Mouse (Mus musculus): ENCODE results near the gene Gp1bb.

The Gp1bb gene

DNA sequence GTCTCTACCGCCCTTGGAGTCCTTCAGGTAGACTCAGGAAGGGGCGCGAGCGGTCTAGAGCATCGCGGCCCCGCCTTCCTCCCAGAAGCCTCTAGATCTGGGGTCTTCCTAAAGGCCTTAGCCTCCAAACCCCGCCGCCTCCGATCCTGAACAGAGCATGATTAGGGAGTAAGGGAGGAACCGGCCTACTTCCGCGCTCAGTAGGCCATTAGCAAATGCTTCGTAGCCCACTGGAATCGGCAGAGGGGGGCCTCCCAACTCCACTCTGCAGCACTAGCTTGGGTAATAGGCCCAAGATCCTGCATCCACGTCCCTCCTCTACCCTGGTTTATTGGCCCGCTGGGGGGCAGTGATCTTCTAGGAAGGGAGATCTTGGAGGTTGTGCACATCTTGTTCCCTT lies at the start of gene Gp1bb:
Gp1bb (minus strand) TSS at position 385 of the 400 bp plus-strand sequence.
- DNase-seq, result no peak

DNA sequence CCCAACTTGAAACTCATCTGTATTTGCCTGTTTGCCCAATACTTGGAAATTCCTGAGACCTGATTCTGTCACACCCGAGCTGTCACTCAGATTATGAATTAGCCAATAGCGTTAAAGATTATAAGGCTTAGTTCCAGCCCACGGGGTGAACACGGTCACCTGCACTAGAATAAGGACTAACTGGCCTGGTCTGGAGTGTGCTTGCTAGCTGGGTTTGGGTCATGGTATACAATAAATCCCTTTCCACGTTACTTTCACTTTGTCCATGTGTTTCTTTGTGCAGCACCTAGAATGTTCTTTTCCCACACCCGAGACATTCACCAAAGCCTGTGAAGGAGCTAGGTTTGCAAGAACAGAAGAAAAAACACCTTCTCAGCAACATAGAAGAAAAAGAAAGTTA lies 47.7 kb upstream of the Gp1bb start:
- no peak for DNase-seq

DNA sequence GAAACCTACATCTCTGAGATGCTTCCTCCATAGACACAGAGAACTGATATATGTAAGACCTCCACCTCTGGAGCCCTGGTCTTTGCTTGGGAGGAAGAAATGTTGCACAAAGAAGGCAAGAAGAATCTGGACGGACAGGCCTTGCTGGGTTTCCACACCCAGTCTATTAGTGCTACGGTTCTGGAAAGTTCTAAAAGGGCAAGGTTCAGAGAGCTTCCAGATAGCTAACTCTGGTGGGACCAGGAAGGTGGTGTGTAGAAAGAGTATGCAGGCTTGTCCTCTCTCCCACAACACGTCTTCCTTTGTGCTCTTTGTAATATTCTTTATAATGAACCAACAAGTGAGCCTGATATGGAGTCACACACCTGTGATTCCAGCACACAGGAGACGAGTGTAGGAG lies 36.4 kb upstream of the Gp1bb start:
- no peak for DNase-seq

DNA sequence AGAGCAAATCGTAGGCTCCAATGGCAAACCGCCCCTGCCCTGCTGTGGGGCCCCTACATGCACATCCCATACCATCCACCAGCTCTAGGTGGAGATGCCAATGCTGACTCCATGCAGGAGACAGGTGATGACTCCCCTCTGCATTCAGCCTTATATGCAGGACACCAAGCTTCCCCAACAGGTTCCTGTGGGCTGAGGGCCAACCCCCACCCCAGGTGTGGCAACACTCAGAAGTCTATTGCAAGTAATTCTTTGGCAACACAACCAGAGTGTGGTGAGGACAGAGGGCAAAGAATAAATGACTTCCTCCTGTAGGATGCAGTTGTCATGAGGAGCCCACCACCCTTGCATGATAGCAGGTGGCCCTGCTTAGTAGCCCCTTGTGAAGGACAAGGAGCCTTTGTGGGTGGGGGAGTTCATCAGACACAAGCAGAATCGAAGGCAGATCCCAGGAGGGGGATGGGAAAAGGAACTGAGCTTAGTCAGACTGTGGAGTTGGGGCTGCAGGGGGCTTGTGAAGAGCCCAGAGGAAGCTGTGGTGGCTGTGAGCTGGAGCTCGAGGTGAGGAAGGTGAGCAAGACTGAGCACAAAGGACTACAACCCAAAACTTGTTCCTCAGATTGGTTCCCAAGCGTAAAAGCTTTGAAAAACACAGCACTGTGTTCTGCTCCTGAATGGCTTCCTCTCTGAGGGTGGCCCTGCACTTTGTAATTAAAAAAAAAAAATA lies 33.3 kb upstream of the Gp1bb start:
- DNase-seq, result no peak

DNA sequence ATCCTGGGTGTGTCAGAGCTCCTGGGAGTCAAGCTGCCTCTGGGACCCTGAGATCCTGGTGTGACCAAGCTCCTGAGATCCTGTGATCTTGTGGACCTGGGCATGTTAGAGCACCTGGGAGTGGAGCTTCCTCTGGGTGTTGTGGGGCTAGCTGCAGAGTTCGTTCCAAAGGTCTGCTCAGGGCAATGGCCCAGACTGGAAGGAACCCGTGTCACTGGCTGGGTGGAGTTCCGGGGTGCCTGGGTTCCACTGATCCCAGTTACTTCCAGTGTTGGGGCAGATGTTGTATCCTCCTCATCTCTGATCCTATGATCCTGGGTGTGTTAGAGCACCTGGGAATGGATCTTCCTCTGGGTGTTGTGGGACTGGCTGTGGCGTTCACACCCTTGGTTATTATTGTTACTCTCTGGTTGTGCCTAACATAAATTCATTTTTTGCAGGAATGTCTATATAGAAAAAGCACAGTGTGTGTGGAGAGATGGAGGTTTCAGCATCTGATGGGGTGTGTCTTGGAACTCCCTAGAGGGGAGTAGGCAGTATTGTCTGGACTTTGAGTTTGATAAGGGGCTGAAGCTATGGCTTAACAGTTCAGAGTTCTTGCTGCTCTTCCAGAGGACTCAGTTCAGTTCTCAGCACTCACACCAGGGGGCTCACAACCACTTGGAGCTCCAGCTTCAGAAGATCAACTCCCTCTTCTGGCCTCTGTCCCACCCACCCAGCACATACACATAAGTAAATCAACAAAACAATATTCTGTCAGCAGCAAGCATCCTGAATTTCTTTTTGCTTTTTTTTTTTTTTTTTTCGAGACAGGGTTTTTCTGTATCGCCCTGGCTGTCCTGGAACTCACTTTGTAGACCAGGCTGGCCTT lies 31.3 kb upstream of the Gp1bb start:
- DNase-seq, result no peak

DNA sequence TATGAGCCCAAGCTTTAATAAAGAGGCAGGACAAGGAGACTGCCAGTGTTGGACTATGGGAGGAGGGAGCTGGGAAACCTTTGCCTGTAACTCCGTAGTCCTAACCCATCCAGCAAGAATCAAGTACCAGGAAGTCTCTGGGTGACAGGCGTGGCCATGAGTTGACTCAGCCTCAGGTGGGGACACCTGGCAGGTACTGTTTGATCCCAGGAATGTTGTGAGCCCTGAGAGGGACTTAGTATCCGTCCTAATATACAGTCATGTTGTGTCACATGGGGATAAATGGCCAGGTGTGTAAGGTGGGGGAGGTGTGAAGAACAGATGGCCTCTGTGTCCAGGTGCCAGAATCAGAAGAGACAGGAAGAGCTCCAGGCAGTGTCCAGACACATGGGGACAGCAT lies 26.9 kb upstream of the Gp1bb start:
- DNase-seq, result no peak

DNA sequence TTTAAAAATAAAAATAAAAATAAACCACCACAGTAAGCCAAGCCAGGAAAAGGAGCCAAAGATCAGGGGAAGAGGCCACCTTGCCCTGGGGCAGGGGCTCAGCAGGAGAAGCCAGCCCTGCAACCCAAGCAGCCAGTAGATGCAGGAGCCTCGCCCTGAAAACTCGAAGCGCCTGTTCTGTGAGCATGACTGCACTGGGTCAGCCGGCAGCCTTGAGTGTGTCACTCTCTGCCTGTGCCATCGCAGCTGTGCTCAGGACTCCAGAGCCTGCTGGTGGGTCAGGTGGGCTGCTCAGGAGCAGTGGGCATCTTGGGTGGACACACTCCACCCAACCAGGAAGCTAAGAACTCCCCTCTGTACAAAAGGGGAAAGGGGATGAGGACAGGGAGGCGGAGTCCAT lies 23.1 kb upstream of the Gp1bb start:
- no peak for DNase-seq

DNA sequence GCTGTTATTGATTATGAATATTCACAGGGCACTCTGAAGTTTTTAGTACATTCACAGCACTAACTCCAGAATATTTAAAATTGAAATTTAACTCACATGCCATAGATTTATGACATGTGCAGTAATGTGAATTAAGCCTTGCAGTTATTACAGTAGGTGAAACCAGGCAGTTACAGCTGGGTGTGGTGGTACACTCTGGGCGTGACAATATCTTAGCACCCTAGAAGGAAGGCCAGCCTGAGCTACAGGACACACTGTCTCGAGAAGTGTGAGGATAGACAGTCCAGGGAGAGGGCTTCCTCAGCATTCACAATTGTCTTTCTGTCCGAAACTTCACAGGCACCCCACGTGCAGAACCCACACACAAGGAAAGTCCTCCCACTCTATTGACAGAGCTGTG lies 22.3 kb upstream of the Gp1bb start:
- DNase-seq, result no peak

DNA sequence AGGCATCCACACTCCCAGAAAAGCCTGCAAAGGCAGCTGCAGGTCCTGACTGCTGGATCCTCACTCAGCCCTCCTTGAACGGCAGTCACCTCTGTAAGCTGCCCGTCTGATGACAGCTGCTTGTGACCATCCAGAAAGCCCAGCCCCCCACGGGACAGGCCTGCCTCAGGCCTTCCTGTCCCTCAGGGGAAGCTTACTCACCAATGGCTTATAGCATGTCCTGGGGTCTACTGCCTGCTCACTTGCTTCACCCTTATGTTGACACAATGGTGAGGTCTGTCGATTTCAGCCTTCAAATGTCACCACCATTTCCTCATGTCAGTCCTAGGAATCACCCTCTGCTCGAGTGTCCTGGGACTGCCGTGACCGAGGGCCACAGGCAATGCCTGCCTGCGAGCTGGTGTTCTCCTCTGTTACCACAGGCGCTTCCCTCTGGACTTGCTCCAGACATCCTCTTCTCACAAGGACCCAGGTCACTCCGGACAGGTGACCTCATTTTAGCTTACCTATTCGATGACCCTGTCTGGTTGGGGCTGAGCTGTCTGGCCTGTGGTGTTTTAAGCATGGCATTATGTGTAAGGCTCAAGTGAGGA lies 21.3 kb upstream of the Gp1bb start:
- no peak for DNase-seq

DNA sequence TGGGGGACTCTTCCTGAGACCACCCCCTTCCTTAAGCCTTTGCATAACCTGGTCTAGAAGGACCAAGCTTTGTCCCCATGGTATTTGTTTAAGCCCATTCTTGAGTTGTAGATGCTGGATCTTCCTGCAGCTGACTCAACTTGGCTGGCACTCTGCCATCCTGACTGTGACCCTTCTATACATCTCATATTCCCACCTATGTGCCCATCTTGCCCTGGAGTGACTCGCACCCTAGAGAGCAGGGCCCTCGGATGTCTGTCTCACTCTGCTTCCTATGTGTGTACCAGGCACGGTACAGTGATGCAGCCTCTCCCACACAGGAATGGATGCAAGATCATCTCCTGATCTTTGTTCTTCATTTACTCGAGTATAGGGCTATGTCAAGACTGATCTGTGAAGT lies 20.7 kb upstream of the Gp1bb start:
- DNase-seq, result no peak

DNA sequence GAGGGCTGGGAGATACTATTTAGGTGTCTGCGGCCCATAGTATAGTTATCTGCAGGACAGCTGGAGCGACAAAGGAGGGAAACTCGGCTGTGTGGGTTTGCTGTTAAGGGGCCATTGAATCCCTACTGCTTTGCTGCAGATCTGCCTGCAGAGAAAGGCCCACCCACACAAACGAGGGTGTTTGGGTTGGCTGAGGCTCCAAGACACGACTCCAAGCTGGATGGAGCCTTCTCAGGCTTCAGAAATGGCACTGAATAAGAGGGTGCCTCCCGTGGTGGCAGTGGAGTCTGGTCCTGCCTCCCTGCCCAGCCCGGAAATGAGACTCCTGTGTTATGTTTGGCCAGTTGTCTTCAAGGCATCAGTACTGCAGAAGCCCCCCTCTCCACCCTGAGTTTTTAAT lies 20.1 kb upstream of the Gp1bb start:
- DNase-seq, result no peak

DNA sequence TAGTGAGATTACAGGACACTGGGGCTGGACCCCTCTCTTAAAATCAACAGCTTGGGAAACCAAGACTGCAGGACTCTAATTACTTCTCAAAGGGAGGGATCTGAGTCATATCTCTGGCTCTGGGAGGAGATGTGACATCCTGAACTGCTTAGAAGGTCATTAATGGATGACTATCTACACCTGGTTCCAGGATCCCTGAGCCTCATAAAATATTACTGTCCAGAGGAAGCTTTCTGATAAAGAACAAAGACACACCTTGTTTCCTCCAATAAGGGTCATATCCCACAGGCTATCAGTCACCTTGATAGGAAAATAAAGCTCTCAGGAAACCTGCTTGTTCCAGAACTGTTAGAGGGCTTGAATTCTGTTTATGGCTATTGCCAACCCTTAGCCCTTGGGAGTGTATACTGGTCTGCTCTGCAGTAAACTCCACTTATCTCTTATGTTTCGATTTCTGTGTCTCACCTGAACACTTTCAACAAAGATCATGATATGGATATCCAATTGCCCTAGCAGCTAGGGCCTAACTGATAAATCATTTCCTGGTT lies 17.3 kb upstream of the Gp1bb start:
- DNase-seq, result no peak

DNA sequence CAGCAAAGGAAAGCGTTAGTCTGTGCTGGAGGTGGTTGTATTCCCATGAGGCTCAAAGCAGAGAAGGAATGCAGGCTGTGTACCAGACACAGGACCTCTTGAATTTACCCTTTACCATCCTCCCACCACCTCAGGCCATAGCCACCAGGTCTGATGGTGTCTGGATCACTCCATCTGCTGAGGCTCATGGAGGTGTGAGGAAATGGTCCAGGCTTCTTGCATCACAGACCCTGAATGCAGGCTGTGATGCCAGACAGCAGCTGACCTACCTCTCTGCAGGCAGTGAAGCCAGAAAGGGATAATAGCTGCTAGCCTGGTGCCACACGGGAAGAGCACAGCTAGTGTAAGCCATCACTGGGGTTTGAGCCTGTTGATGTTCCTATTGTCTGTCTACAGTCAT lies 16.2 kb upstream of the Gp1bb start:
- DNase-seq, result no peak

DNA sequence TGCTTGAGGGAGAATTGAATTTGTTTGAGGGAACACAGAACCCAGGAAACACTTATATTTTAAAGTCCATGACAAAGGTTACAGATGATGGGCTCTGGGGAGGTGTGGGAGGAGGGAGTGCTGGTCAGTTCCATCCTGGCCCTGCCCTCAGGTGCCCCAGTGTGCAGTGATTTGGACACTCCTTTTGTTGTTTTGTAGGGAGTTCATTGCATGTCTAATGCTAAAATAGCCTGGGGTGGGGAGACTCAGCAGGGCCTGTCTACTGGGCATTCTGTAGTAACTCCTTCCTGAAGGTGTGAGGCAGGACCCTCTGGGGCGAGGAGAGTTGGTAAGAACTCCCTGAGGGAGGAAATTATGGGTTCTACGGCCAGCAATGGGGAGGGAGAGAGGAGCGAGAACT lies 14.6 kb upstream of the Gp1bb start:
- DNase-seq, result no peak

DNA sequence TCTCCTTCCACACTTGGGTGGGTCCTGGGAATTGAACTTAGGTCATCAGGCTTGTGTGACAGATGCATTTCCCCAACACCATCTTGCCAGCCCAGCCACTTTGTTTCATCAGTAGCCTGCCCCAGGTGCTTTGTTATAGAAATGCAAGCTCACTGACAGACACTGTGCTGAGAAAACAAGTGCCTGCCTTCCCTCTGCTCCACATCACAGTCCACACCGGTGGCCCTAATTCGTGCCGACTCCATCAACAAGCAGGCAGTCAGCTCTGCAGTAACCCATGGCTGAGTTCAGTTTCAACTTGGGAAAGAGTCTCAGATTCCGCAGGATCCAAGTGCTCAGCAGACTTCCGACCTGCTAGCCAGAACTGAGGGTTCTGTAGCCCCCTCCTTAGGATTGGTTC lies 14.2 kb upstream of the Gp1bb start:
- DNase-seq, result no peak

DNA sequence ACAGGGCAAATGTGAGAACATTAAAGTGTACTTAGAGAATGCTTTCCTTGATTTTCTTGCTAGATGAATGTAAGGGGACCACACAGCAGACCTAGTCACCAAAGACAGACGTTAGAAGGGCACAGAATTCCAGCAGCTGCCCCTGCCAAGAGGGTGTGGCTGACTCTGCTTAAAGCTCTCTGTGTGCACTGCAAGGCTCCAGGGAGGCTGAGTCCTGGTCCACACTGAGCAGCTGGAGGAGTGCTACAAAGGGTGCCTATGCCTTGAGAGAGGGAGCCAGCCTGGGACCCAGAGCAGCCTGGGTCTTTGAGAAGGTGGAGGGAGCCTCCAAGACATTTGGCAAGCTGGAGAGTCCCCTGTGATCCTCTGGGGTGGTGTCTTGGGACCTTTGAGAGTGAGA lies 11.1 kb upstream of the Gp1bb start:
- no peak for DNase-seq

DNA sequence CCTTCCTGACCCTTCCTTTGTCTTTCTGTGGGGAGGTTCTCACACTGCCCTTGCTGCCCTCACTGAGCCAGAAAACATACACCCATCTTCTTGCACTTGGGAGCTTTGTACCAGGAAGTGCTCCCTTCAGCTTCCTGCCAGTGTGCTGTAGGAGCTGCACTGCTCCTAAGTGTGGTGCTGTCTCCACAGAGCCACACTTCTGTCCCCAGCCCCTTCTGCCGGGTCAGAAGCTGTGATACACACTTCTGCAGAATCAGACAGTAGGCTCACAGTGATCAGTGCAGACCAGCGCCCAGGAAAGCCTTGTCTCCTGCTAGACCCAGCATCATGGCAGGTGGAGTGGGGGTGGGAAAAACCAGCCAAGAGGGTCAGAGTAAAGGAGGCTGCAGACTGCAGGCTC lies 10.6 kb upstream of the Gp1bb start:
- DNase-seq, result no peak

DNA sequence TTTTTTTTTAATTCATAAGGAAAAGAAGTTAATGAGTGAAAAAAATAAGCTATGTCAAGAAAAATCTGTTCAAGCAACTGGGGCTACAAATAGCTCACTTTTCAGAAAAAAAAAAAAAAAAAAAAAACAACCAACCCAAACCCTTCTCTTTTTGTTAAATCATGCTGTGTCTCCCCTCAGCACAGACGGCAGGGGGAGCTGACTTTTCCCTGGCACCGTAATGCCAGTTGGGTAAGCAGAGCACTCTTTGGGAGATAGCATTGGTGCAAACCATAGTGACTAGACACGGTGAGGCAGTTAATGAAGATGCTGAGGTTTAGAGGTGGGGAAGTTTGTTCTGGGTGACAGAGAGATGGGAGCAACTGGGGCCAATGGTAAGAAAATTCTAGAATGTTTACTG lies 9.9 kb upstream of the Gp1bb start:
- DNase-seq, result no peak

DNA sequence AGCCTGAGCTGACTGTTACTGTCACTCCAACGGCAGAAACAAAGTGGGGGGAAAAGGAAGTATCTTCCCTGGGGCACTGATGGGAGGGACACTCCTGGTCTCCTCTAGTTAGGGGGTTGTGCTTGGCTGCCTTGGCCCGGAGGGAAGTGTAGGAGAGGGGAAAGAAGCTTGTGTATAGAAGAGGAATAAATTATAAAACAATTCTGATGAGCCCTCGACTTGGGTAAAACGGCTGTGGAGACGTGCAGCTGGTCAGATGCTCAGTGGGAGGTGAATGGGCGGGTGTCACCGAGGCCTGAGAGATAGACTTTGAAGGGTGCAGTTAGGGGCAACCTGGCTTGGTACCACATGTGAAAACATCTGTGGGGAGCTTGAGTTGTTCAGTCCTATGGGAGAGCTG lies 8.9 kb upstream of the Gp1bb start:
- DNase-seq, result no peak

DNA sequence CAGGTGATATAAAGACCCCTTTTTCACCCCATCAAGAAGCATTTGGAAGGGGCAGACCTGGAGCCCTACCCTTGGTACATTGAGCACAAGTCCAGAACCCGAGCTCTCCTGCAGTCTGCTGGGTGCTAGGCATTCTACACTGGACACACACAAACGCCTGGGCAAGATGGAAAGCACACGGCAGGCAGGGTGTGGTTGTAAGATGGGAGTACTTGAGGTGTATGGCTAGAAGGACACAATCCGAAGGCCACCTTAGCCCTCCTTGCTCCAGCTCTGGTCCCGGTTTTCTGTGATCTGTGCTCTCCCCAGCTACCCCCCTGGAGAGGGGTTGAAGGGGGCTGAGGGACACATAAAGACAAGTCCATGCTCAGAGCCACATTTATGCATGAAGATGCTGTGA lies 8.1 kb upstream of the Gp1bb start:
- no peak for DNase-seq

DNA sequence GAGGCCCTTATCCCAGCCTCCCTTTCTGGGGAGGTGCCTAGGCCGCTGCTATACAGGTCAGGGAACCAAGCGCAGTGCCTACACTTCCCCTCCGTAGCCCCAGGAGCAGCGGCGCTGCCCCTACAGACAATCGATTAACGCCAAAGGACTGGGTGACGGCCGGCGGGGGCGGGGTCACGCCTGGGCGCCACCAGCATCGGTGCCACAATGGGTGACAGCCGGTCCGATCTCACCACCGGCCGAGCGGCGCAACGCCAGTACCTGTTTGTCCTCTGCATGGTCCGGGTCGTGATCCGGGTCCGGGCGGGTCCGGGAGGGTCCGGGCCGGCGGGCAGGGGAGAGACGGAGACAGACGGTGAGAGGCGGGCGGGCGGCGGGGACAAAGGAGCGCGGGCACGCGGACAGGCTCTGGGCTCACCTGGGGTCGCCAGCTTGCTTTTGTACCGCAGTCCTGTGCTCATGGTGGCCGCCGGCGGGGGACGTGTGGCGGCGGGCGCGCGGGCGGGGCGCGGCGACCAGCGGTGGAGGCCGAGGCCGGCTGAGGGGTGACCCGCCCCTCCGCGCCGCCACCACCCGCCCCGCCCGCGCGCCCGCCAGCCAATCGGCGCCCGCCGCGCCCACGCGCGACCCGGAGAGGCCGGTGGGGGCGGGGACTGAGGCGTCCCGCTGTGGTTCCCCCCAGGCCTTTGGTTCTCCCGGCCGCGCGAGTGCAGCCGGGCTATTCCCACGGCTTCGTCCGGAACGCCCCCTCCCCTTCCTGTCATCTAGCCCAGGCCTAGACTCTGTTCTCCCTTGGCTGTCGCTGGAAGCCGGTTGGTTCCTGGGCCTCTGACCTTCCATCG lies 7.4 kb upstream of the Gp1bb start, which contains the start of gene Sept5:
Sept5 (minus strand) TSS at position 565 of the 842 bp plus-strand sequence.
- DNase-seq, result peak; percentile 48 to 75

DNA sequence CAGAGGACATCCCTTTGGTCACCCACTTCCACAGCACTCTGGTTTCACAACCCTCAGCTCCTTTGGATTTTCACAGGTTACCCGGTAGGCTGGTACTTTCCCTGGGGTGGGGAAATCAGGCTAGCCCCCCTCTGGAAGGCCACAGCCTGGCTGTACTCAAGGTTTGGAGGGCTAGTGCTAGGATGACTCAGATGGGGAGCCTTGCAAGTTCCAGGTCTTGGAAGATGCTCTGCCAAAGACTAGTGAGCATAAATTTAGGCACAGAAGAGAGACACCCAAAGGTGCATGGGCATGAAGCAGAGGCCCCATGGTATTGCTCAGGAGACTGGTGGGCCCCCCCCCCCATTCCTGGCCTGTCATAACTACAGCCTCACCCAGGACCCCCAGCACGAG lies 6.7 kb upstream of the Gp1bb start:
- DNase-seq, result no peak
